Mouse (Mus musculus) MEL (cell line): ENCODE measurements around the gene Kndc1.

Experiments used
- CHD1 ChIP-seq: IDR thresholded peaks from 2 replicates; pipeline ENCODE4 v1.6.1; 2012; ENCODE audit warnings: low read depth, mild to moderate bottlenecking, inconsistent platforms, low read length, improper control_type of control experiment
- CHD2 ChIP-seq: IDR thresholded peaks from 2 replicates; pipeline ENCODE4 v1.6.1; 2011; ENCODE audit warnings: low read length, improper control_type of control experiment
- CTCF ChIP-seq, 3 experiments: IDR thresholded peaks in 2 of 3; conservative IDR thresholded peaks in 1 of 3; 2 replicates each; pipeline ENCODE4 v1.5.1; 2011 to 2012; ENCODE audit warnings: low read length in 3 of 3, low read depth in 2 of 3, mild to moderate bottlenecking in 2 of 3, improper control_type of control experiment in 1 of 3, inconsistent platforms in 1 of 3, mixed read lengths in 1 of 3, moderate library complexity in 1 of 3; ENCODE audit not compliant: control insufficient read depth in 1 of 3, insufficient read depth in 1 of 3, poor library complexity in 1 of 3, severe bottlenecking in 1 of 3
- EP300 ChIP-seq, 2 experiments: IDR thresholded peaks; 2 replicates each; pipeline ENCODE4 v1.6.1; 2011; ENCODE audit warnings: improper control_type of control experiment in 2 of 2, low read length in 2 of 2, low read depth in 1 of 2, mild to moderate bottlenecking in 1 of 2
- POLR2A ChIP-seq, 2 experiments: IDR thresholded peaks; 2 replicates each; pipeline ENCODE4 v1.6.1; 2011 to 2012; ENCODE audit warnings: low read length in 2 of 2, mild to moderate bottlenecking in 2 of 2, control low read depth in 1 of 2, improper control_type of control experiment in 1 of 2, low read depth in 1 of 2, moderate library complexity in 1 of 2; ENCODE audit not compliant: control insufficient read depth in 1 of 2, insufficient read depth in 1 of 2, poor library complexity in 1 of 2
- SMC3 ChIP-seq: IDR thresholded peaks from 2 replicates; pipeline ENCODE4 v1.6.1; 2011; ENCODE audit warnings: low read depth, low read length, improper control_type of control experiment
- TCF12 ChIP-seq: IDR thresholded peaks from 2 replicates; pipeline ENCODE4 v1.6.1; 2014; ENCODE audit warnings: low read depth, mild to moderate bottlenecking, inconsistent platforms, low read length, improper control_type of control experiment, moderate library complexity

- TF ChIP-seq CTCF (IDR thresholded peaks at IDR 0.05 in 2 of 3, conservative IDR thresholded peaks at IDR 0.05 in 1 of 3; ENCODE audit: control insufficient read depth in 1 of 3, insufficient read depth in 1 of 3, low read depth in 2 of 3, low read length in 3 of 3, poor library complexity in 1 of 3, severe bottlenecking in 1 of 3) (no peak), EP300 (IDR thresholded peaks at IDR 0.05; ENCODE audit: low read depth in 1 of 2, low read length in 2 of 2) (no peak), POLR2A (IDR thresholded peaks at IDR 0.05; ENCODE audit: control insufficient read depth in 1 of 2, insufficient read depth in 1 of 2, low read depth in 1 of 2, low read length in 2 of 2, poor library complexity in 1 of 2) (no peak), SMC3 (no peak), TCF12 (no peak), CHD1 (no peak), CHD2 (no peak)
Observed at GRCm38 (mm10) chr7:139851098-139851497, 43.4 kb upstream of the Kndc1 start.
